Mouse (Mus musculus): ENCODE data around the gene Anapc15. TPM values are rescaled to one million over a fixed set of nuclear protein-coding genes. Genes with fewer than 3 reads are reported as not detected.
"Not testable (repeated sequence)": the region's sequence is repeated elsewhere in the genome, so short reads cannot be mapped to it uniquely, and the experiment has no call there.

Gene Anapc15
- total RNA-seq, 2 experiments from 2014 or later, result 39.8 to 60.8 TPM

DNA sequence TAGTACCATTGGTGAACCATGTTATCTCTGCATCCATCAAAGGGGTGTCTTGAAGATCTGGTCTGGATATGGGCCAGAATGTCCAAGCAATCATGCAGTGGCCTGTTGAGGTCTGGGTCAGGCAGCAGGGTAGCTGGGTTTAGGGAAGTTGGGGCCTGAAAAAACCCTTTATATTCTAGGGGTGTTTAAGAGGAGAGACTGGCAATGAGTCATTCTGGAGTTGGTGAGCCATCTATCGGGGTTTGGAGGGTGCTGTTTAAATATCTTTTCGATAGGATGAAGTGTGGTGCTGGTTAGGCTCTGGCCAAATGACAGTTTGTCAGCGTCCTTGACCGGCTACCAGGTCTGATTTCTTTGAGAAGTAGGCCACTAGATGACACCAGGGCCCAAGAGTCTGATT, 72.4 kb downstream of the Anapc15 start:
- no peak for ATAC-seq (replicated peaks; ENCODE audit: low FRiP score, poor library complexity, severe bottlenecking)

DNA sequence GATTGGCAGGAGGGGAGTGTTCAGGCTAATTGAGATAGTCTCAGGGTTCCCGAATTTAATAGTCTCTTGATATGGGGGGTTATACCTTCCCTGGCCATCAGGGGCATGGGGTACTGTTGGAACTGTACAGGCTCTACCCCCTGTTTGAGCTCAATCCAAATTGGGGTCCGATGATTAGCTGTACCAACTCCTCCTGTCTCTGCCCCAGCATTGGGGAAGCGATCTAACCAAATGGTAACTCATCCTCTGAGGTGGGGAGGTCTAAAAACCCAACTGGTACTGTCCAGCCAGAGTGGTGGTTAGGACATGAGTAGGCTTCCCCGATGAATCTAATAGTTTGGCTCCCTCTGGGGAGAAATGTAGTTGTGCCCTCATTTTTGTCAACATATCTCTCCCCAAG, 73.5 kb downstream of the Anapc15 start:
- ATAC-seq (replicated peaks; ENCODE audit: low FRiP score, poor library complexity, severe bottlenecking), result no peak

DNA sequence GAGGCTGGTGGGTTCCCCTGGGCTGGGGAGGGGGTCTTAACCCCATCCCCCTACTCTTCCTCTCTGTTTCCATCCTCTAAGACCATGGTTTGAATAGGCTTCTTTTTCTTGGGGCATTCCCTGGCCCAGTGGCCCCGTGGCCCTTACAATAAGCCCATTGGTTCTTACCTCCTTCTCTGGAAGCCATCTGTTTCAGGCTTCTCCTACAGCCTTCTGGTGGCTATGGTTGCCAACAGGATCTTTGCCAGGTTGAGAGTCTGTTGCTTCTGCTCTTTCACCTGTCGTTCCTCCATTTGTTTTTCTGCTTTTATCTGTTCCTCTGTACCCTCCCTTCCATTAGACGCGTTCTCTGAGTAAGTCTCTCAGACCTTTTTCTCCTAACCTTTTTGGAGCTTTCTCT, 74.1 kb downstream of the Anapc15 start:
- no peak for ATAC-seq (replicated peaks; ENCODE audit: low FRiP score, poor library complexity, severe bottlenecking)

GRCm38 (mm10) chr7:101938348-101938747, 74.8 kb downstream of the Anapc15 start:
- ATAC-seq (replicated peaks; ENCODE audit: low FRiP score, poor library complexity, severe bottlenecking), result no peak

DNA sequence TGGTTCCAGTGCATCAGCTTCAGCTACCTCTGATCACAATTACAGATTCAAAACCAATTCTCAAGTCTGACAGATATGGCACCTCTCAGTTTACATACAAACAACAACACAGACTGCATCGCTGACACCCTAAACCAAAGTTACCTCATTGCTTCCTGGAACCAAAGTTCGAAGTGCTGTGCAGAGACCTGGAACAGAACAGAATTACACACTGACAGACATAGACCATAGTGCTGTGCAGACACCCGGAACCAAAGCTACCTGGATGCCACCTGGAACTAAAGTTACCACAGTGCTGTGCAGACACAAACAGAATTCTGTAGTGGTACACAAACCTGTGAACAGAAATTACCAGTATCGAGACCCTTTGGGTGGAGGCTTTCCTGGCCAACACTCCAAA, 76.2 kb downstream of the Anapc15 start:
- no peak for ATAC-seq (replicated peaks; ENCODE audit: low FRiP score, poor library complexity, severe bottlenecking)

DNA sequence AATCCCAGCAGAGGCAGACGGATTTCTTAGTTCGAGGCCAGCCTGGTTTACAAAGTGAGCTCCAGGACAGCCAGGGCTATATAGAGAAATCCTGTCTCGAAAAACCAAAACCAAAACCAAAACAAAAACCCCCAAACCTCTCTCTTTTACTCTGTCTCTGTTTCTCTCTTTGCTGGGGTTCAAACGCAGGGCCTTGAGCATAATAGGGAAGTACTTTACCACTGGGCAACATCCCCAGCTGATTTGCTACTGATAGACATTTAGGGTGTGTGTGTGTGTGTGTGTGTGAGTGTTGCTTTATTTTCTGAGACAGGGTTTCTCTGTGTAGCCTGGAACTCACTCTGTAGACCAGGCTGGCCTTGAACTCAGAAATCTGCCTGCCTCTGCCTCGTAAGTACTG, 85.5 kb downstream of the Anapc15 start:
- not testable (repeated sequence) for ATAC-seq (replicated peaks; ENCODE audit: low FRiP score, poor library complexity, severe bottlenecking)

Other genes starting within 250 kb of the Anapc15 start
- 0.84 and 1.4 TPM in 2 replicates for gene Clpb, start 200.1 kb upstream of the Anapc15 start, total RNA-seq (2015; ENCODE audit: low replicate concordance)
- 1.3 and 9.0 TPM in 2 replicates for gene Clpb, start 200.1 kb upstream of the Anapc15 start, total RNA-seq (2017; ENCODE audit: low replicate concordance)
- not detected in 2 replicates for gene Phox2a, start 45.4 kb upstream of the Anapc15 start, total RNA-seq (2015; ENCODE audit: low replicate concordance)
- not detected in 2 replicates for gene Phox2a, start 45.4 kb upstream of the Anapc15 start, total RNA-seq (2017; ENCODE audit: low replicate concordance)
- 6.1 and 18.9 TPM in 2 replicates for gene Inppl1, start 25.5 kb upstream of the Anapc15 start, total RNA-seq (2015; ENCODE audit: low replicate concordance)
- gene Inppl1, start 25.5 kb upstream of the Anapc15 start, total RNA-seq (2017; ENCODE audit: low replicate concordance), result 0.68 and 2.2 TPM in 2 replicates
- gene Folr2, start 6.5 kb upstream of the Anapc15 start, total RNA-seq (2015; ENCODE audit: low replicate concordance), result 1.1 and 10.9 TPM in 2 replicates
- 2.3 TPM in 1 of 2 replicates, not detected in the other for gene Folr2, start 6.5 kb upstream of the Anapc15 start, total RNA-seq (2017; ENCODE audit: low replicate concordance)
- gene Folr1, start 7.1 kb downstream of the Anapc15 start, total RNA-seq (2015; ENCODE audit: low replicate concordance), result not detected in 2 replicates
- gene Folr1, start 7.1 kb downstream of the Anapc15 start, total RNA-seq (2017; ENCODE audit: low replicate concordance), result not detected in 2 replicates
- gene Lamtor1, start 42.2 kb downstream of the Anapc15 start, total RNA-seq (2015; ENCODE audit: low replicate concordance), result 26.8 and 44.7 TPM in 2 replicates
- gene Lamtor1, start 42.2 kb downstream of the Anapc15 start, total RNA-seq (2017; ENCODE audit: low replicate concordance), result 19.9 and 28.5 TPM in 2 replicates
- not detected in 2 replicates for gene Tomt, start 42.6 kb downstream of the Anapc15 start, total RNA-seq (2015; ENCODE audit: low replicate concordance)
- gene Tomt, start 42.6 kb downstream of the Anapc15 start, total RNA-seq (2017; ENCODE audit: low replicate concordance), result not detected in 2 replicates
- gene Lrrc51, start 70.2 kb downstream of the Anapc15 start, total RNA-seq (2015; ENCODE audit: low replicate concordance), result 6.1 TPM in 1 of 2 replicates, not detected in the other
- gene Lrrc51, start 70.2 kb downstream of the Anapc15 start, total RNA-seq (2017; ENCODE audit: low replicate concordance), result 4.6 TPM in 1 of 2 replicates, not detected in the other
- 177 and 218 TPM in 2 replicates for gene Numa1, start 70.4 kb downstream of the Anapc15 start, total RNA-seq (2015; ENCODE audit: low replicate concordance)
- 324 and 405 TPM in 2 replicates for gene Numa1, start 70.4 kb downstream of the Anapc15 start, total RNA-seq (2017; ENCODE audit: low replicate concordance)
- gene Il18bp, start 155.0 kb downstream of the Anapc15 start, total RNA-seq (2015; ENCODE audit: low replicate concordance), result 10.1 and 23.5 TPM in 2 replicates
- 3.7 and 10.2 TPM in 2 replicates for gene Il18bp, start 155.0 kb downstream of the Anapc15 start, total RNA-seq (2017; ENCODE audit: low replicate concordance)
- 5.0 and 16.2 TPM in 2 replicates for gene Rnf121, start 201.8 kb downstream of the Anapc15 start, total RNA-seq (2015; ENCODE audit: low replicate concordance)
- 7.5 and 14.1 TPM in 2 replicates for gene Rnf121, start 201.8 kb downstream of the Anapc15 start, total RNA-seq (2017; ENCODE audit: low replicate concordance)
- 22.7 and 23.1 TPM in 2 replicates for gene Xndc1, start 201.8 kb downstream of the Anapc15 start, total RNA-seq (2015; ENCODE audit: low replicate concordance)
- 10.2 and 22.6 TPM in 2 replicates for gene Xndc1, start 201.8 kb downstream of the Anapc15 start, total RNA-seq (2017; ENCODE audit: low replicate concordance)
- 1.3 TPM in 1 of 2 replicates, not detected in the other for gene Xntrpc, start 202.0 kb downstream of the Anapc15 start, total RNA-seq (2015; ENCODE audit: low replicate concordance)
- 0.61 and 1.0 TPM in 2 replicates for gene Xntrpc, start 202.0 kb downstream of the Anapc15 start, total RNA-seq (2017; ENCODE audit: low replicate concordance)
- gene Trpc2, start 219.4 kb downstream of the Anapc15 start, total RNA-seq (2015; ENCODE audit: low replicate concordance), result 2.5 TPM in 1 of 2 replicates, not detected in the other
- 0.83 TPM in 1 of 2 replicates, not detected in the other for gene Trpc2, start 219.4 kb downstream of the Anapc15 start, total RNA-seq (2017; ENCODE audit: low replicate concordance)
- not detected in 2 replicates for gene Art1, start 238.0 kb downstream of the Anapc15 start, total RNA-seq (2015; ENCODE audit: low replicate concordance)
- not detected in 2 replicates for gene Art1, start 238.0 kb downstream of the Anapc15 start, total RNA-seq (2017; ENCODE audit: low replicate concordance)
- not detected in 2 replicates for gene Art5, start 245.8 kb downstream of the Anapc15 start, total RNA-seq (2015; ENCODE audit: low replicate concordance)
- not detected in 2 replicates for gene Art5, start 245.8 kb downstream of the Anapc15 start, total RNA-seq (2017; ENCODE audit: low replicate concordance)

All from erythroid progenitor cell, adult 5-6 weeks (primary cell).